Mouse (Mus musculus) kidney, adult 2 months (tissue): ENCODE data around the gene Gm20696.

ENCODE experiments used
- CTCF ChIP-seq: fragments of 200-500 bp; conservative IDR thresholded peaks from 2 replicates; pipeline ENCODE4 v1.5.1; 2011; ENCODE audit warnings: low read depth, mild to moderate bottlenecking, control low read depth, low read length, moderate library complexity, mixed read lengths; ENCODE audit not compliant: insufficient read depth, insufficient read length
- POLR2A ChIP-seq: fragments of 200-500 bp; IDR thresholded peaks from one replicate; pipeline ENCODE4 v1.6.1; 2011; ENCODE audit warnings: low read depth, low read length, control low read depth

DNA sequence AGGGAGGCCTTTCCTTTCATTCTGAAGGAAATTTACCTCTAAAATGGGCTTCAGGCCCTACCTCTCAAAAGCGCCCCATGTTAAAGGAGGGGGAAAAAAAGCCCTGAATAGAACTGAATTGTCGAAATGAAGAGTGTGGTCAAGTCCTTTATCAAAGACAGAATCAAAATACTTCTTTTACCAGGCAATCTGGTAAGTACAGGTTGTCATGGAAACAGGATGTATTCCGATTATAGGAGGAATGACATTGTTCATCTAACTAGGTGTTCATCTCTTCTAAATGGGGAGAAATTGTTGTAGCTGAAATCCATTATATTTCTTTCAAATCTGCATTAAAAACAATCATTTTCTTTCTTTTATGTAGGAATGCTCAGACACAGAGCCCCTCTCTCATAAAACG, 7.9 kb upstream of the Gm20696 start:
- TF ChIP-seq POLR2A: no peak
- TF ChIP-seq CTCF: no peak
